Mouse (Mus musculus): ENCODE results near the gene Ruvbl1.

DNA sequence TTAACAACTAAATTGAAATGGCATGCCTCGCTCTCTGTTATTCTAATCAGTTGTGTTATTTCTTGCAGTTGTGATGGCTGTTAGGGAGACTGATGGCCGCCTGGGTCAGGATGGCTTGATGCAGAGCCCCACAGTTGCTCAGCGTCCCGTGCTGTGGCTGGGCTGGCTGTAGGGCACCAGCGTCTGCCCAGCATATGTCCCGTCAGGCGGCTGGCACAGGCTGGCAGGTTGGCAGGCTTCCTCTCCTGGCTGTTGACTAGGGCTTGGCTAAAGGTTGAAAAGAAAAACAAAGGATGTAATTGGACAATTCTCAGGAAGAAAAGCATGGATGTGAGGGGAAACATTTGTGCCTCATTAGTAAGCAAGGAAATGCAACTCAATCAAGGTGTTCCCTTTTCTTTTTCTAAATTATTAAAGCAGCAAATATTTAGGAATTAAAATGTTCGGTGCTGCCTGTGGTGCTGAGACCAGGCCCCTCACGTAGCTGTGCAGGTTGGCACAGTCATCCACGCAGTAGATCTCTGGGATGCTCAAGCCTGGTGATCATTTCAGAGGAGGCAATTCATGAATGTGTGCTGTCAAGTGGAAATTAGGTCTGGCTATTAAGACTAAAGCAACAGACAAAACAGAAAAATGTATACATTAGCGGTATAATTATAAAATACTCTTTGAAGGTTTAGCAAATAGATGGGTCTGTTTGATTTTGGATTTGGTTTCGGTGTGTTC, 25.6 kb downstream of the Ruvbl1 start:
- TF ChIP-seq CHD1 (IDR thresholded peaks at IDR 0.05; ENCODE audit: low read depth, low read length), result no peak
- TF ChIP-seq CTCF (conservative IDR thresholded peaks at IDR 0.05 in 1 of 2, IDR thresholded peaks at IDR 0.05 in 1 of 2; ENCODE audit: low read depth in 2 of 2, low read length in 2 of 2), result no peak
- no peak for TF ChIP-seq EP300 (IDR thresholded peaks at IDR 0.05; ENCODE audit: low read length)
- TF ChIP-seq JUND (conservative IDR thresholded peaks at IDR 0.05; ENCODE audit: low read depth, low read length), result no peak
- no peak for TF ChIP-seq MXI1 (IDR thresholded peaks at IDR 0.05; ENCODE audit: low read depth, low read length)
- no peak for TF ChIP-seq USF2 (conservative IDR thresholded peaks at IDR 0.05; ENCODE audit: low read depth, low read length)
- TF ChIP-seq POLR2A (IDR thresholded peaks at IDR 0.05; ENCODE audit: low read depth, low read length), result no peak
- TF ChIP-seq HCFC1 (IDR thresholded peaks at IDR 0.05; ENCODE audit: low read depth, low read length), result no peak
- no peak for TF ChIP-seq POLR2AphosphoS2 (IDR thresholded peaks at IDR 0.05; ENCODE audit: low read depth, low read length)
- no peak for TF ChIP-seq TCF12 (IDR thresholded peaks at IDR 0.05; ENCODE audit: low read depth, low read length)
- no peak for TF ChIP-seq CHD2 (IDR thresholded peaks at IDR 0.05; ENCODE audit: low read length)
